Mouse (Mus musculus) adrenal gland, adult 18-20 months (tissue): Measurements from ENCODE around the gene Rab6b. TPM values are rescaled to one million over a fixed set of nuclear protein-coding genes. Genes with fewer than 3 reads are reported as not detected.

Experiments
- DNase-seq, 2 experiments: peaks; one replicate each; pipeline ENCODE4 v3.0.0; 2021 to 2022; ENCODE audit warnings: low spot score in 2 of 2
- long read RNA-seq, 2 experiments: library from polyadenylated mRNA; stranded (forward); transcript quantifications; one replicate each; pipeline ENCODE4 v2.0.0; 2021
- total RNA-seq, 2 experiments: library from RNA; stranded (reverse); gene quantifications; 1 replicate in 1 of 2; 2 replicates in 1 of 2; pipeline ENCODE4 v1.2.3; 2021

Rab6b gene
- 1 to 10 TPM; 3.0 to 8.4 TPM for total RNA-seq
- long read RNA-seq, experiment 1, full-length matches to known transcripts: 2 of 2 reads
- long read RNA-seq, experiment 1, partial matches to known transcripts: 0 of 2 reads
- long read RNA-seq, experiment 1, other reads (novel, unspliced or antisense): 0 of 2 reads
- long read RNA-seq, experiment 2, full-length matches to known transcripts: 1 of 2 reads
- long read RNA-seq, experiment 2, partial matches to known transcripts: 0 of 2 reads
- long read RNA-seq, experiment 2, other reads (novel, unspliced or antisense): 1 of 2 reads

DNA sequence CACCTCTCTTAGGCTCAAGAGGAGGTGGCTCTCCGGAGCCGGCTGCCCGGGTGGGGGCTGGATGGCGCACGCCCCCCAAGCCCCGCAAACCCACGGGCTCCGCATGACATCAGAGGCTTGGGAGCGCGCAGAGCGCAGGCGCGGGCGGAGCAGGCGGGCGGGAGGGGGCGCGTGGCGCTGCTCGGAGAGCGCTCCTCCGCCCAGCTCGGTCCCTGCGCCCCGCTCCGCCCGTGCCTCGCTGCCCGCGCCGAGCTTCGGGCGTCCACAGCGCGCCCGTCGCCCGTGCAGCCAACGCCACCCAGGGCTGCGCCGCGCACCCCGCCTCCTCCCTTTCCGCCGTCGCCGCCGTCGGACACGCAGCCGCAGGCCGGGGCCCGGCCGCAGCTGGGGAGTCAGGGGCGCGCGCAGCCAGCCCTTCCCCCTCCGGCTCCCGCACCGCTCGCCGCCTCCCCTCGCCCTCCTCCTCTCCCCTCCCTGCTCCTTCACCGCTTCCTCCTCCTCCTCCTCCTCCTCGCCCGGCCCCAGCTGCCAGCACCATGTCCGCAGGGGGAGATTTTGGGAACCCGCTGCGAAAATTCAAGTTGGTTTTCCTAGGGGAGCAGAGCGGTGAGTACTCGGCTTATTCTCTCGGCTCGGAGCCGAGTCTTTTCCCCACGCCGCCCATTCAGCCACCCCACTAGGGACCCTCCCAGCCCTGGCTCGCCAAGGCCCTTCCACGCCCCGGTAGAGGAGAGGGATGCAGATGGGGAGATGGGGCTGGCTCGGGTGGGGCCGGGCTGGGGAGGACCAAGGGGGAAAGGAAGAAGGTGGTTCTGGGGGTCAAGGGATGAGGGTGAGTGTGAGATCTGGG, at the start of gene Rab6b:
Gene Rab6b, plus strand, starts transcription at position 167 of the 850 bp plus-strand sequence.
- DNase-seq: peak; percentile 36 to 42

- no peak for DNase-seq
These were observed 48.0 kb upstream of the Rab6b start for GRCm38 (mm10) chr9:103063591-103063990.

GRCm38 (mm10) chr9:103066845-103067244, 44.7 kb upstream of the Rab6b start:
- no peak for DNase-seq

- no peak for DNase-seq
These were observed 43.9 kb upstream of the Rab6b start for GRCm38 (mm10) chr9:103067651-103068050.

- no peak for DNase-seq
These were observed 42.8 kb upstream of the Rab6b start for GRCm38 (mm10) chr9:103068769-103069168.

DNA sequence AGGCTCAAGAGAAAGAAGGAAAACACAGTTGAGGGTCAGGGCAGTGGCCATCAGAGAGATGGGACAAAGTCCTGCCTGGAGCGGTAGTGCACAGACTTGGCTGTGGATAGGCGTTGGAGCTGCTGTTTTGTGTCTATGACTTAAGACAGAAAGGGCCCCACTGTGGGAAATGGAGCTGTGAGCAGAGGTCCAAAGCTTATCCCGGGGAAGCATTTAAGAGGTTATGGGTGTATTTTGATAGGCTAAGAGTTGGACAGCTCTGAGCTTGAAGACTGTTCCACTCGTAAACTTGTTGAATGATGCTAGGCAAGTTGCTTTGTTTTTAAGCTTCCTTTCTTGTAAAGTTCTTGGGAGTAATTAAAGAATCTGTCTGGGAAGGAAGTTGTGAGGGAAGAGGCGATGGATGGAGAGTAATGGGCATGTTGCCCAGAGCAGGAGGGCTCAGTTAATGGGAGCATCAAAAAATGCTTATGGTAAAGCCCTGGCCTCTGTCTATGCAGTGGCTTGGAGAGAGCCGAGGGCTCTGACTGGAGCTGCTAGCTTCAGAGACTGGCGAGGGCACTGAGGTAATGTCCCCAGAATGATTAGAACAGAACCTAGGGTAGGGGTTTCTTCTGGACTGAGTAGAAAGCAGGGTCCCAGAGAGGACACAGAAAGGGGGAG, 39.9 kb upstream of the Rab6b start:
- no peak for DNase-seq

- DNase-seq: no peak
These were observed 39.4 kb upstream of the Rab6b start for GRCm38 (mm10) chr9:103072204-103072599.

- DNase-seq: peak; percentile 35 to 47
These were observed 38.6 kb upstream of the Rab6b start for GRCm38 (mm10) chr9:103072926-103073515.

DNA sequence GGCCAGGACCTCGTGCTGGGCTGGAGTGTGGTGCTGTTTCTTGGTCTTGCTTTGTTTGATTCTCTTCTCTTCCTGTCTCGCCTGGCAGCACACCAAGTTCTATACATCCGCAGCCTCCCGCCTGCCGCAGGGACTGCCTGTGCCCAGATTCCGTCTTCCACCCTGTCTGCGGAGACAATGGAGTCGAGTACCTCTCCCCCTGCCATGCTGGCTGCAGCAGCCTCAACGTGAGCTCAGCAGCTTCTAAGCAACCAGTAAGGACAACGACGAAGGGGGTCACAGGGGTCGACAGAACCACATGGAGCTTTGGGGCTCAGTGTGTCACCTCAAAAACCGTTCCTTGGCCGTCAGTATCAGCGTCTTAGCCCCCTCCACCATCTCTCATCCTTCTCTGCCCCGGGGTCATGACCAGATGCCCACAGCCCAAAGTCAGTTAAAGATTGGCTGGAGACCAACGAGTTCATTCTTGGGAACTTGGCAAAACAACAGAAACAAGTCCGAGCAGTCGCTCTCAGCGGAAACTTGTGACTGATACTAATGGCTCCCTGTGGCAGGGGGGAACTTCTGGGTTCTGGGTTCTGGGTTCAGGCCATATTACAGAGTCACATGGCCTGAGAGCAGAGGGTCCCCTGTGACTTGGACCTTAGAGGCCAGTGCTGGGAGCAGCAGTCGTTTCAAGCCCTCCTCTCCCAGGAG, 34.6 kb upstream of the Rab6b start:
- no peak for DNase-seq

GRCm38 (mm10) chr9:103078194-103078691, 33.3 kb upstream of the Rab6b start:
- no peak for DNase-seq

GRCm38 (mm10) chr9:103080211-103080610, 31.4 kb upstream of the Rab6b start:
- DNase-seq: no peak

GRCm38 (mm10) chr9:103082246-103082975, 29.2 kb upstream of the Rab6b start:
- no peak for DNase-seq

DNA sequence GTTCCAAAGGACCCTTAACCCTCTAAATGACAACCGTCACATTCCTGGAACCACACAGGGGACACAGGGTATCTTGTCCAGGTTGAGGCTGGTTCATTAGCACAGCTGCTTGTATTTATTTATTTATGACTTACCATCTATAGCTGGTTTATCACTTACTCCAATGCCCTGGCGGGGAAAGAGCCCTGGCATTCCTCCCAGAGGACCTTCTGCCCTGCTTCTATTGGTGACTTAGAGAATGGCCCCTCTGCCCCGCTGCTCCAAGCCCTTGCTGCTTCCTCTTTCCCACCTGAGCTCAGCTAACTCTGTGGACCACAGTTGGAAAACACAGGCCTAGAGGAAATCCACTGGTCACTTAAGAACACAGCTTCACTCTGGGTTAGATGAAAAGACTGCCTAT, 28.2 kb upstream of the Rab6b start:
- DNase-seq: no peak

DNA sequence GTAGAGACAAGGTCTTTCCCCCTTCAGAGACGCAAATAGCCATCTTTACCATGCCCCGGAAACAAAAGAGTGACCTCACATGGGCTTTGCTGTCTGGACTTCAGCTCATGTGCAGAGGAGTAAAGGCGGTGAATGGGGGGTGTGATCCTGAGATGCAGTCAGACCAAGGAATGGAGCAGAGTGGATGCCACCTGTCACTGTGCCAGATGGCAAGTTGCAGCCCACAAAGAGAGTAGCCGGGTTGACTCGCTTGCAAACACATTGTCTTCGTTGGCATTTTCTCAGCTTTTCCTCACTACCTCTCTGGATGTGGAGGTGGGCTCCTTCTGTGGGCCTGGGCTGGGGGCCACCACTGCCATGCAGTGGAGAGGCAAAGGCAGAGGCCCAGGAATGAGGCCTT, 24.9 kb upstream of the Rab6b start:
- no peak for DNase-seq

DNA sequence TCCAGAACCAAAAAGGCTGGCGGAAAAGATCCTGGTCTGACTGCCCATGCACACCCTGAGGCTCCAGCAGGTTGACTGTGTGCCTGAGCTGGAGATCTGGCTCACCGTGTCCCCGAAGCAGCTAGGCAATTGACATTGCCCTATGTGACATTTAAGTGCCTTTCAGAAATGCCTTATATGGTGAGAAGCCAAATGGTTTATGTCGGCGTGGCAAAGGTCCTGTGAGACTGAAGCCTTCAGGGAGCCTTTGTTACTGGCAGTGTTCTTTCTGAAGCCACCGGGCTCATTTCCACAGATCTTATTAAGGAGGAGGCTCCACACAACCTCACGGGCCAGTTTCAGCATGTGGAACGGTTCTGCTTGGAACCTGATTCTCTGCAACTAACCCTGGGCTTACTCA, 24.3 kb upstream of the Rab6b start:
- DNase-seq: no peak

- no peak for DNase-seq
These were observed 22.9 kb upstream of the Rab6b start for GRCm38 (mm10) chr9:103088661-103089060.

- no peak for DNase-seq
These were observed 21.3 kb upstream of the Rab6b start for GRCm38 (mm10) chr9:103090116-103090875.

- DNase-seq: no peak
These were observed 20.3 kb upstream of the Rab6b start for GRCm38 (mm10) chr9:103091039-103091883.
